Mouse (Mus musculus): ENCODE measurements around the gene Emg1. TPM values are rescaled to one million over a fixed set of nuclear protein-coding genes. Genes with fewer than 3 reads are reported as not detected.

The Emg1 gene
- total and polyA plus RNA-seq, 3 experiments, result 117 to 254 (median 228) TPM

DNA sequence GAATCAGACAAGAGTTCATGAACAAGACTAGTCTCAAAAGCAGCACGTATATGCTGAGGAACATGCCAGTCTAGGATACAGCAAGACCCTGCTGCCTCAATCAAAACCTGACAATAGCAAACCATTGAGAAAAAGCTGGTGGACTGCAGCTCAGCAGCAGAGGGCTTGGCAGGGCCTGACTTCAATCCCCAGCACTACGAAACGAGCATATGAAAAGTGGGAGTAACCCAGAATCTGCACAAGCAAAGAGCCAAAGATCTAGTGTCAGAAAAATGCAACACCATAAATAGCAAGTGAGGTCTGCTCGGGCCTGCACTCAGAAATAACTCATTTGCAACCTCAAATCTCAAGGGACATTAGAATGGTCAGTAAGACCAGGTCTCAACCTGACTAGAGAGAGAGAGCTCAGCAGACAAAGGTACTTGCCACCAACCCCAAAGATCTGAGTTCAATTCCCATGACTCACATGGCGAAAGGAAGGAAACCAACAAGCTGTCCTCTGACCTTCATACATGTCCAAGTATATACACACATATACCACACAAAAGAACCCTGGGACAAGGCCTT is 5.8 kb downstream of the Emg1 start:
- Histone ChIP-seq H3K4me1 (ENCODE audit: insufficient read depth, low read depth, low read length) (peaks cover 84% of the 10 kb centered on the region), H3K27me3 (ENCODE audit: insufficient read depth, low read length) (no peaks in the 10 kb centered on the region), H3K4me3 (ENCODE audit: low read depth, low read length) (no peak overlapping the region), H3K36me3 (replicated peaks) (peaks cover 97% of the 10 kb centered on the region), H3K9me3 (replicated peaks) (no peaks in the 10 kb centered on the region)
- no peak for TF ChIP-seq TAL1 (conservative IDR thresholded peaks at IDR 0.05; ENCODE audit: low read depth, low read length)
- TF ChIP-seq POLR2AphosphoS5 (IDR thresholded peaks at IDR 0.05; ENCODE audit: insufficient replicate concordance, low read depth, low read length), result 0 out of 2 replicates have a peak, but pooled peaks have one; percentile 12
- no peak for ATAC-seq (ENCODE audit: extremely low read depth, insufficient number of reproducible peaks, low FRiP score, poor library complexity, severe bottlenecking)
- DNase-seq (ENCODE audit: low spot score), result no peak

DNA sequence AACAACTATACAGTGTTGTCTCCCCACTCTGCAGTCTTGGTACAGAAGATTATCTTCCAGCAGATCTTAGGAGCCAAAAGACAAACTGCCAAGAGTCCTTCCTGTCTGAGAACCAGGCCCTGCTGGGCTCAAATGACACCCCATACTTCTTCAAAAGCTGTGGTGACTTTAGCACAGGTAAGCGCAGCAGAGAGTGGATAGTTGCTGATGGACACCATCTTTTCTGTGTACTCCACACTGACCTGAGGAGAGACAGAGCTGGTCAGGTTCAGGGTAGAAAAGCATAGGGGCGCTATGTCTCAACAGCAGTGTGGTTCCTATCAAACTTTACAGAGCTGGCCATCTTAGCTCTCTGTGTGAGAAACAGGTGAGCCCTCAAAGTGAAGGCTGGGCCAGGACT is 7.6 kb downstream of the Emg1 start:
- H3K4me1 ChIP-seq (ENCODE audit: insufficient read depth, low read depth, low read length), result peaks cover 85% of the 10 kb centered on the region
- H3K36me3 ChIP-seq (replicated peaks), result peaks cover 100% of the 10 kb centered on the region
- H3K4me3 ChIP-seq (ENCODE audit: low read depth, low read length), result no peak overlapping the region
- ATAC-seq (ENCODE audit: extremely low read depth, insufficient number of reproducible peaks, low FRiP score, poor library complexity, severe bottlenecking) (no peak), DNase-seq (ENCODE audit: low spot score) (no peak)
- TF ChIP-seq CTCF (IDR thresholded peaks at IDR 0.05; ENCODE audit: low read depth, low read length), result no peak
- TF ChIP-seq POLR2AphosphoS5 (IDR thresholded peaks at IDR 0.05; ENCODE audit: insufficient replicate concordance, low read depth, low read length), result 0 out of 2 replicates have a peak, but pooled peaks have one; percentile 73
- no peaks in the 10 kb centered on the region for H3K27me3 ChIP-seq (ENCODE audit: insufficient read depth, low read length)
- H3K9me3 ChIP-seq (replicated peaks), result no peaks in the 10 kb centered on the region

DNA sequence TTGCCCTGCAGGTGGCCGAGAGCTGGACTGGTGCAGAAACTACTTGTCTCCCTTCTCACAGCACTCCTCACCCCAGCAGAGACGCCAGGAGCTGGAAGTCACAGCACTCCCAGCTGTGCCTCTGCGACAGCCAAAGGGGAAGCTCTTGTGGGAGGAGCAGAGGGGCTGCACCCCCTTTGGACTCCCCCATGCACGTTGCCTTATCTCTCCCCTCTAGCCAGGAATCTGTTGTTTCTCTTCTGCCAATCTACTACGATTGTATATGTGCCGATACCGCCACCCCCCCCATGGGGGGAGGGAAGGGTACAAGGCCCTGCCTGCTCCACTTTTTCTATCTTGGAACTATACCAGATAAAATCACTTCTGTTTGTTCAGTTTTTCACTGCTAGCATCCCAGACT is 8.2 kb downstream of the Emg1 start:
- peaks cover 100% of the 10 kb centered on the region for H3K36me3 ChIP-seq (replicated peaks)
- no peaks in the 10 kb centered on the region for H3K27me3 ChIP-seq (ENCODE audit: insufficient read depth, low read length)
- TF ChIP-seq POLR2AphosphoS5 (IDR thresholded peaks at IDR 0.05; ENCODE audit: insufficient replicate concordance, low read depth, low read length), result 0 out of 2 replicates have a peak, but pooled peaks have one; percentile 52
- TF ChIP-seq GATA2 (IDR thresholded peaks at IDR 0.05; ENCODE audit: borderline replicate concordance, low read depth, low read length), result no peak
- no peak for ATAC-seq (ENCODE audit: extremely low read depth, insufficient number of reproducible peaks, low FRiP score, poor library complexity, severe bottlenecking)
- no peak for DNase-seq (ENCODE audit: low spot score)
- no peaks in the 10 kb centered on the region for H3K9me3 ChIP-seq (replicated peaks)
- peak overlapping the region; percentile 41; the same call in 1 of the 2 replicates for H3K4me3 ChIP-seq (ENCODE audit: low read depth, low read length)
- peaks cover 86% of the 10 kb centered on the region for H3K4me1 ChIP-seq (ENCODE audit: insufficient read depth, low read depth, low read length)

DNA sequence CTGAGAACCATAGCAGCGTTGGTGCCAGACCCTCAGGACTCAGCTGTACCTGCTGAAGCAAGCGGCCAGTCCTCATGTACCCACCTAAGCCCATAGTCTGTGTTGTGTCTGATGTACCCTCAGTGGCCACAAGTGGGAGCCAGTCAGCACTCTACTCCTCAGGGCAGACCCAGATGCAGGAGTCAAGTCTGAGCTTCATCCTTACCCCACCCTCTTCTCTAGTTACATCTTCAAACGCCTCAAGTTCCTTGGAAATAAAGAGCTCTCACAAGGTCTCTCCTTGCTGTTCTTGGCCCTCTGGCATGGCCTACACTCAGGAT is 9.2 kb downstream of the Emg1 start:
- ATAC-seq (ENCODE audit: extremely low read depth, insufficient number of reproducible peaks, low FRiP score, poor library complexity, severe bottlenecking) (peak; percentile 58), DNase-seq (ENCODE audit: low spot score) (no peak)
- no peaks in the 10 kb centered on the region for H3K27me3 ChIP-seq (ENCODE audit: insufficient read depth, low read length)
- peak; percentile 92 for TF ChIP-seq CTCF (IDR thresholded peaks at IDR 0.05; ENCODE audit: low read depth, low read length)
- no peak for TF ChIP-seq TAL1 (conservative IDR thresholded peaks at IDR 0.05; ENCODE audit: low read depth, low read length)
- TF ChIP-seq GATA2 (IDR thresholded peaks at IDR 0.05; ENCODE audit: borderline replicate concordance, low read depth, low read length), result no peak
- no peak for TF ChIP-seq POLR2AphosphoS5 (IDR thresholded peaks at IDR 0.05; ENCODE audit: insufficient replicate concordance, low read depth, low read length)
- TF ChIP-seq GATA1 (IDR thresholded peaks at IDR 0.05; ENCODE audit: borderline replicate concordance, low read length), result no peak
- H3K9me3 ChIP-seq (replicated peaks), result no peaks in the 10 kb centered on the region
- peaks cover 100% of the 10 kb centered on the region for H3K36me3 ChIP-seq (replicated peaks)
- H3K4me3 ChIP-seq (ENCODE audit: low read depth, low read length), result no peak overlapping the region
- peaks cover 76% of the 10 kb centered on the region for H3K4me1 ChIP-seq (ENCODE audit: insufficient read depth, low read depth, low read length)

DNA sequence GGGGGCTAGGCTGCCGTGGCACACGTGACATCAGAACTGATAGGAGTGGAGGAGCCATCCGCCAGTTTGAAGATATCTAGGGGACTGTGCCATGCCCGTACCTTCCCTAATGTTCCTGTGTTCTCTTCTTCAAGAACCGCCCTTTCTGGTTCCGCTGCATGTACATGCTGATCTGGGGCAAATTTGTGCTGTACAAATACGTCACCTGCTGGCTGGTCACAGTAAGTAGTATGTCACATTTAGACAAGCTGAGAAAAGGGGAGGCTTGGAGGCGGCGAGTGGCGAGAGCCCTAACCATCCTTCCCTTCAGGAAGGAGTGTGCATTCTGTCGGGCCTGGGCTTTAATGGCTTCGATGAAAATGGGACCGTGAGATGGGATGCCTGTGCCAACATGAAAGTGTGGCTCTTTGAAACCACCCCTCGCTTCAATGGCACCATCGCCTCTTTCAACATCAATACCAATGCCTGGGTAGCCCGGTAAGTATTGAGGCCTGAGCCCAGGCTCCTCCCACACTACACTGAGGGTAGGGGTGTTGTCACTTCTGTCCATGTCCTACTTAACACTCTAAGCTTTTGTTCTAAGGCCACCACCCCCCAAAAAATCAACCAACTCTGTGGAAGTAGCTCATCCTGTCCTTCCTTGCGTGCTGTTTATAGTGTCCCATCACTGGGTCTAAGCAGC is 9.7 kb downstream of the Emg1 start:
- Histone ChIP-seq H3K36me3 (replicated peaks) (peaks cover 100% of the 10 kb centered on the region), H3K9me3 (replicated peaks) (no peaks in the 10 kb centered on the region), H3K27me3 (ENCODE audit: insufficient read depth, low read length) (no peaks in the 10 kb centered on the region), H3K4me3 (ENCODE audit: low read depth, low read length) (no peak overlapping the region), H3K4me1 (ENCODE audit: insufficient read depth, low read depth, low read length) (peaks cover 71% of the 10 kb centered on the region)
- TF ChIP-seq GATA1 (IDR thresholded peaks at IDR 0.05; ENCODE audit: borderline replicate concordance, low read length) (no peak), GATA2 (IDR thresholded peaks at IDR 0.05; ENCODE audit: borderline replicate concordance, low read depth, low read length) (no peak), CTCF (IDR thresholded peaks at IDR 0.05; ENCODE audit: low read depth, low read length) (no peak), TAL1 (conservative IDR thresholded peaks at IDR 0.05; ENCODE audit: low read depth, low read length) (no peak), POLR2AphosphoS5 (IDR thresholded peaks at IDR 0.05; ENCODE audit: insufficient replicate concordance, low read depth, low read length) (no peak)
- ATAC-seq (ENCODE audit: extremely low read depth, insufficient number of reproducible peaks, low FRiP score, poor library complexity, severe bottlenecking) (no peak), DNase-seq (ENCODE audit: low spot score) (no peak)

DNA sequence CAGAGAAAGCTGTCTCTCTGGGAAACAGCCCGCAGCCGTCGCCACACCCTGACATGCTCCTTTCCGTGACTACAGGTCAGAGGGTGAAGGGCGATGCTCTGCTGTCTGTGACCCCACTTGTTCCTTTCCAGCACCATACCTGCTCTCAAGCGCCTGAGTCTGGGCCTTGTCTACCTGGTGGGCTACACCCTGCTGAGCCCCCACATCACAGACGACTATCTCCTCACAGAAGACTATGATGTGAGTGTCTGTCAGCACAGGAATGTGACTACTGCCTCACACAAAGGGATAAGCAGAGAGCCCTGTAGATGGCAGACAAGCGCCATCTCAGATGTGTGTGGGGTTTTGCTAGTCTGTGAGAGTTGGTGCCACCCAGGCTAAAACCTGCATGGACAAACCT is 10.6 kb downstream of the Emg1 start:
- Histone ChIP-seq H3K36me3 (replicated peaks) (peaks cover 100% of the 10 kb centered on the region), H3K4me3 (ENCODE audit: low read depth, low read length) (no peak overlapping the region), H3K9me3 (replicated peaks) (no peaks in the 10 kb centered on the region), H3K4me1 (ENCODE audit: insufficient read depth, low read depth, low read length) (peaks cover 69% of the 10 kb centered on the region), H3K27me3 (ENCODE audit: insufficient read depth, low read length) (no peaks in the 10 kb centered on the region)
- TF ChIP-seq TAL1 (conservative IDR thresholded peaks at IDR 0.05; ENCODE audit: low read depth, low read length) (no peak), GATA2 (IDR thresholded peaks at IDR 0.05; ENCODE audit: borderline replicate concordance, low read depth, low read length) (no peak), CTCF (IDR thresholded peaks at IDR 0.05; ENCODE audit: low read depth, low read length) (no peak), GATA1 (IDR thresholded peaks at IDR 0.05; ENCODE audit: borderline replicate concordance, low read length) (no peak), POLR2AphosphoS5 (IDR thresholded peaks at IDR 0.05; ENCODE audit: insufficient replicate concordance, low read depth, low read length) (no peak)
- ATAC-seq (ENCODE audit: extremely low read depth, insufficient number of reproducible peaks, low FRiP score, poor library complexity, severe bottlenecking) (no peak), DNase-seq (ENCODE audit: low spot score) (no peak)
